Mouse (Mus musculus) c-Kit-positive CD71-negative TER-119-negative erythroid progenitor cells, embryonic 14.5 days (primary cell): ENCODE results near the gene Dohh.

Experiments
- DNase-seq: peaks from one replicate; pipeline ENCODE4 v3.0.0-alpha.2; 2013; ENCODE audit warnings: low read depth

Dohh gene

GRCm38 (mm10) chr10:81383802-81384604 is at the start of gene Dohh, which contains the start of gene Gm48551:
TSS of gene Dohh (plus strand) at chr10:81384428.
TSS of gene Gm48551 (plus strand) at chr10:81384466.
- DNase-seq: peak; percentile 99

- no peak for DNase-seq
Observed at GRCm38 (mm10) chr10:81335393-81336340, 48.6 kb upstream of the Dohh start.

GRCm38 (mm10) chr10:81336558-81336957 is 47.7 kb upstream of the Dohh start:
- DNase-seq: no peak

GRCm38 (mm10) chr10:81340551-81341332 is 43.5 kb upstream of the Dohh start:
- no peak for DNase-seq

- no peak for DNase-seq
Observed at GRCm38 (mm10) chr10:81341333-81341949, 42.8 kb upstream of the Dohh start.

- DNase-seq: no peak
Observed at GRCm38 (mm10) chr10:81342686-81343505, 41.3 kb upstream of the Dohh start, which contains the start of gene Gipc3. TSS of gene Gipc3 (minus strand) at chr10:81343266.

GRCm38 (mm10) chr10:81344421-81345161 is 39.6 kb upstream of the Dohh start:
- no peak for DNase-seq

- no peak for DNase-seq
Observed at GRCm38 (mm10) chr10:81345162-81345534, 39.1 kb upstream of the Dohh start.

- no peak for DNase-seq
Observed at GRCm38 (mm10) chr10:81346453-81347067, 37.7 kb upstream of the Dohh start.

- DNase-seq: no peak
Observed at GRCm38 (mm10) chr10:81349146-81349545, 35.1 kb upstream of the Dohh start.

GRCm38 (mm10) chr10:81349961-81350350 is 34.3 kb upstream of the Dohh start:
- DNase-seq: no peak

GRCm38 (mm10) chr10:81350351-81351063 is 33.7 kb upstream of the Dohh start, which contains the start of gene Hmg20b:
TSS of gene Hmg20b (minus strand) at chr10:81350480.
- peak; percentile 97 for DNase-seq

- no peak for DNase-seq
Observed at GRCm38 (mm10) chr10:81351678-81352291, 32.4 kb upstream of the Dohh start.

- DNase-seq: no peak
Observed at GRCm38 (mm10) chr10:81354738-81355477, 29.3 kb upstream of the Dohh start.

GRCm38 (mm10) chr10:81355533-81355932 is 28.7 kb upstream of the Dohh start:
- no peak for DNase-seq

- DNase-seq: no peak
Observed at GRCm38 (mm10) chr10:81356352-81356990, 27.8 kb upstream of the Dohh start.
